Mouse (Mus musculus): ENCODE results near the gene Igfbpl1.

Gene Igfbpl1

DNA sequence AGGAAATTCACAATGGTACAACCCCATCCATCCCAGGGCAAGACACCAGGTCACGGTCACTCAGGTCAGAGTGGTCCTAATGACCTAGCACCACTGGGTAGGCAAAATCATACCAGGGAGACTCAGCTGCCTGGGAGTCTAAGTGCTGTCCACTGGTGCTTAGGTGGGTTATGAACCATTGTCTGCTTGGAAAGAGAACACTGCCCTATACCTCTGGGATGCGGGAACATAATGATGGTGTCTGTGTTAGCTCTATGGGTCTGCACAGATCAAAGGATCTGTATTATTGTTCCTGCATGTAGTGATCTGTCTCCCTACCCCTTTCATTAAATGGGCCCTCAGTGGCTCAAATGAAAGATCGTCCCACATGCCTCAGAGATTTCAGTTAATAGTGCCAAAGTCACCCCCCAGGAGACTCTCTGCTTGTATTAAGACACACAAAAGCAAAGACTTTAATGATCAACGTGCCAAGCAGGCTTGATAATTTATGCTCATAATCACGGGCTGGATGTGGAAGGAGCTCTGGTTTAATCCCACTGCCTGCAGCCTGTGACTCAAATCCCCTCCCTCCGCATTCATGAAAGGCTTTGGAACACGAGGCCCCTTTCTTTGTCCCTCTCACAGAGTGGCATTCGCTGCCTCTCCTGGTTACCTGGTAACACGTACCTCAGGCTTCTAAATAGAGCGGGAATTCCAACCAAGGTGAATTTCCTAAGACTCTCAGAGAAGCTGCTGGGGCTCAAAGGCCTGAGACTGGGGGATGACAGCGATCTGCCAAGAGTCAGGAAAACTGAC is 3.7 kb downstream of the Igfbpl1 start:
- no peak for DNase-seq (ENCODE audit: low spot score in 2 of 2)

DNA sequence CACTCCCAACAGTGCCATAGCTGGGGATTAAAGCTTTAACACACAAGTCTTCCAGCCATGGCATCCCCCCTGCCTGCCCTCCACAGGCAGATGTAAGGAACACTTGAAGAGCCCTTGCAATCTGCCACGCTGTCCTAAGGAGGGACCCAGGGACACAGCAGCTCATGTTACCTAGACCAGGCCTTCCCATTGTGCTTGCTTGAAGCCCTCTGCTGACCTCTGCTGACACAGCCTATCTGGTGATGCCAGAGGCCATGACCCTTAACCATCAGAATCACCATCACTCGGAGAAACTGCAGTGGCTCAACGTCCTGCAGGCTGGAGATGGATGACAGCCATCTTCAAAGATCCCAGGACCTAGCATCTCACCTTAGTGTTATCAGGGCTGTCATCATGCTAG is 4.7 kb downstream of the Igfbpl1 start:
- DNase-seq (ENCODE audit: low spot score in 2 of 2), result no peak

- peak in 1 of 2 experiments; percentile 26 for DNase-seq (ENCODE audit: low spot score in 2 of 2)
Measured at GRCm38 (mm10) chr4:45820074-45820830, 6.5 kb downstream of the Igfbpl1 start.

DNA sequence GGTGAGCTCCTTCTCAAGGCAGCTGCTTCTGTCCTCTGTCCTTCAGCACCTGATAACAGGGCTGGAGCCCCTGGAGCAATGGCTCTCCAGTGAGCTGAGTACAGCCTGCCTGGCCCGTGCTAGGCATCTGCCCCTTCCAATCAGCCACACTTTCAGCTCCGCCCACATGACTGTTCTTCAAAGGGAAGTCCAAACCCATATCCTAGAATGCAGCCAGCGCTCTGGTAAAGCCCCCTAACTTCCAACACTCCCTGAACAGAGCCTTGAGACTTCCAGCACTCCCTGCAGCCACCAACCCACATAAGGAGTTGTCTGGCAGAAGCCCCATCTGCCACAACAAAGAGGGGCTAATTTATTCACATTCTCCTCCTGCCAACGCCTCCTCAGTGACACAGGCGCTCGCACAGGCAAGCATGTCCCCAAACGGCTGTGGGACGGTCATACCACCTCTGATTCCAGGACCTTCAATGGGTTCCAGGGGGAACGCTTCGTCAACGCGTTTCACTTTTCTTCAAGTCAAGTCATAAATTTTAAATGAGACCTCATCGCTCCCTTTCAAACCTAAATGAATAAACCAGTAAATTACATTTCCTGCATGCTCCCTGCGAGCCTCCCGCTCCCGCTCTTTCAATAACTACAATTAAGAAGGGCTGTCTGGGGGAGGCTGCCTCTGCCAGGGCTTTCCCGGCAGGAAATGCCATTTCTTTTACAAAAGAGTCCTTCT is 7.4 kb downstream of the Igfbpl1 start:
- no peak for DNase-seq (ENCODE audit: low spot score in 2 of 2)

DNA sequence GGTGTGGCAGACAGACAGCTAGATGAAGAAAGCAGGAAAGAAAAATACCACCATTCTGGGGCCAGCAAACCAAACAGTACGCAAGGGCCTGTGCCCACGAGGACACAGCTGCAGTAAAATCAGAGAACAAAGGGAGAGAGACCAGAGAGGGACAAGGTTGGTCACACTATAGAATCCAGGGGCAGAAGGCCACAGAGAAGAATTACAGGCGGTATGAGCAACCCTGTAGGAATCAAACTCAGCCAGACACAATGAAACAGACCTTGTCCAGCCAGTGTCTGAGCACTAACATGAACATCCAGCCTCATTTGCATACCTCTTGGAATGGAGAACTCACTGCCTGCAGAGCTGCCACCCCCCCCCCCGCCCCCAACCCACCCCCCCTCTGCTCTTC is 7.9 kb downstream of the Igfbpl1 start:
- no peak for DNase-seq (ENCODE audit: low spot score in 2 of 2)

GRCm38 (mm10) chr4:45815542-45815941 is 11.2 kb downstream of the Igfbpl1 start:
- no peak for DNase-seq (ENCODE audit: low spot score in 2 of 2)

- DNase-seq (ENCODE audit: low spot score in 2 of 2), result no peak
Measured at GRCm38 (mm10) chr4:45811250-45811649, 15.5 kb downstream of the Igfbpl1 start.

- no peak for DNase-seq (ENCODE audit: low spot score in 2 of 2)
Measured at GRCm38 (mm10) chr4:45808034-45808433, 18.7 kb downstream of the Igfbpl1 start.

DNA sequence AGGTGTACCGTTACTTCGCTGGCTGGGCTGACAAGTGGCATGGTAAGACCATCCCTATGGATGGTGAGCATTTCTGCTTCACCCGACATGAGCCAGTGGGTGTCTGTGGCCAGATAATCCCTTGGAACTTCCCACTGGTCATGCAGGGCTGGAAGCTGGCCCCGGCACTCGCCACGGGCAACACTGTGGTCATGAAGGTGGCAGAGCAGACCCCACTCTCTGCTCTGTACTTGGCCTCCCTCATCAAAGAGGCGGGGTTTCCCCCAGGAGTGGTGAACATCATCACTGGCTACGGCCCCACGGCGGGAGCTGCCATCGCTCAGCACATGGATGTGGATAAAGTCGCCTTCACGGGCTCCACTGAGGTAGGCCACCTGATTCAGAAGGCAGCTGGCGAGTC is 23.8 kb downstream of the Igfbpl1 start:
- no peak for DNase-seq (ENCODE audit: low spot score in 2 of 2)

DNA sequence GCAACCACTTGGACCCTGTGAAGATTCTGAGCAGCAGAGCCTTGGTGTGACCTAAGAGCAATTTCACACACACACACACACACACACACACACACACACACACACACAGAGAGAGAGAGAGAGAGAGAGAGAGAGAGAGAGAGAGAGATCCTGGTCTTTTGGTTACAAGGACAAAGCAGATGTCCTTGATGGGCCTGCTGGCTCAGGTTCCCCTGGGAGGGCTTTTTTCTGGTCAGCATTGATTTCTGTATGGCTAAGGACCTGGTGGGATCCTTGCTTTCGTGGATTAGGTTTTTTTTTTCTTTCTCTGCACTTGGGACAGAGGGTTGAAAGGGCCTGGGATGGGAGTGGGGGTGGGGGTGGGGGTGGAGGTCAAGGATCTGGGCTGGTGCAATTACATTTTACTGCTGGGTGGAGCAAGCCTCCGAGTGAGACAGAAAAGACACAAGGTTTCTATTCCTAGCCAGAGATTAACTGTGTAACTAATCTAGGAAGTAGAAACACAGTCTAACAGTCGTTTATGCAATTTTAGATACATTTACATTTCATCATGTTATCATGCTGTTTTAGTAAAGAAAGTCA is 26.7 kb downstream of the Igfbpl1 start:
- no peak for DNase-seq (ENCODE audit: low spot score in 2 of 2)

DNA sequence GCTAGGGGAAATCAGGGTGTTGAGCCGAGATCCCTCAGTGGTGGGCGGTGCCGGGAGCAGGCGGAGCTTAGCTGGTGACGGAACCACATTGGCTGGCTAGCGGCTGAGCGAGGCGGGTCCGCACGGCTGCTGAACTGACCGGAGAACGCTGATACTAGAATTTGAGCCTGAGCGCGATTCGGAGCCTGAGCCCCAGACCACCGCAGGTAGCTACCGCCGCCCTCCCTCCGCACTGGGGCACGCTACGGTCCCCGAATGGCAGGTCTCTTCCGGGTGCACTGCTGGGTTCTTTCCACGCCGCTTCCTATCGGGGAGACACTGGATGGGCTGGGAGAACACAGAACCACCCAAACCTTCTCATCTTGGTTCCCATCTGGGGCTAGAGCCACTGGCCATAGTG is 27.8 kb downstream of the Igfbpl1 start, which contains the start of gene Aldh1b1:
Gene Aldh1b1 (plus strand): TSS at position 59 of the 400 bp plus-strand sequence.
- peak; percentile 50 to 67 for DNase-seq (ENCODE audit: low spot score in 2 of 2)

- DNase-seq (ENCODE audit: low spot score in 2 of 2), result no peak
Measured at GRCm38 (mm10) chr4:45796760-45797159, 30.0 kb downstream of the Igfbpl1 start.

DNA sequence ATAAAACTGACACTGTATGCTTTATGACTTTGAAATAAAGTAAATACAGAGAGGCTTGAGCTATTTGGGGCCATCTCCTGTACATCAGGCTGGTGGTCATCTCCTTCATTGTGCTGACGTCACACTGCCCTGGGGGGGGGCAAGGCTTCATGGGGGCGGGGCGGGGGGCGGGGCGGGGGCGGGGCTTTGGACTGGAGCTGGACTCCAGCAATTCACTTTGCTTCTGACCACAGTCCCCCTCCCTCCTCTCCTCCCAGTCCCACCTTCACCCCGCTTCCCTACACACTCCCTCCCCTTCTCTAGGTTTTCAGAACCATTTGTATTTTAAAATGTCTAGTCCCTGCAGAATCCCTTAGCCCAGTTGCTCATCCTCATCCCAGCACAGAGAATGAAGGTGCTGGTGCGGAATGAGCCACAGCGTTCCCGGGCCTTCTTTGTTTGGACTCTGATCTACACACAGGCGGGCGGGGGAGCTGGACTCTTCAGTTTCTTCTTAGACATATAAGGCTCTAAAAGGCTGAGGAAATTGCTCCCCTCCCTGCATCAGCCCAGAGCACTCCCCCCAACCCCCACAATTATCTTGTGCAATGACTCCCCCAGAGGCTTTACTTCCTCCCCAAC is 31.4 kb downstream of the Igfbpl1 start:
- DNase-seq (ENCODE audit: low spot score in 2 of 2), result no peak

DNA sequence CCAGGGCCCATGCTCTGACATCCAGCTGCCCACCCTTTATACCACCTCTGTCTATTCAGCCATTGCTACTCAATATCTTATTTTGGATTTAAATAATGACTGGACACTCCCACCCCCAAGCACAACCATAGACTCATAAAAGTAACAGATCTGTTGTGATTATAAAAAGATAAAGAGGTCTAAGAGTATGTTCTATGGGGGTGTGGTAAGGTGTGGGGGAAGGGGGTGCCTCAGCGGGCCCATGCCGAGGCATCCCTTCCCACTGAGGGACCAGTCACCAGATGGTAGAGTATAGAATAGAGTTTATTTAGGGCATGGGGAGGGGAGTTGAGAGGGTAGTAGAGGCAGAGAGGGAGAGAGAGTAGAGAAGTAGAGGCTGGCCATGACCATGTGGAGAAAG is 36.7 kb downstream of the Igfbpl1 start:
- no peak for DNase-seq (ENCODE audit: low spot score in 2 of 2)

- DNase-seq (ENCODE audit: low spot score in 2 of 2), result no peak
Measured at GRCm38 (mm10) chr4:45789263-45789958, 37.3 kb downstream of the Igfbpl1 start.

DNA sequence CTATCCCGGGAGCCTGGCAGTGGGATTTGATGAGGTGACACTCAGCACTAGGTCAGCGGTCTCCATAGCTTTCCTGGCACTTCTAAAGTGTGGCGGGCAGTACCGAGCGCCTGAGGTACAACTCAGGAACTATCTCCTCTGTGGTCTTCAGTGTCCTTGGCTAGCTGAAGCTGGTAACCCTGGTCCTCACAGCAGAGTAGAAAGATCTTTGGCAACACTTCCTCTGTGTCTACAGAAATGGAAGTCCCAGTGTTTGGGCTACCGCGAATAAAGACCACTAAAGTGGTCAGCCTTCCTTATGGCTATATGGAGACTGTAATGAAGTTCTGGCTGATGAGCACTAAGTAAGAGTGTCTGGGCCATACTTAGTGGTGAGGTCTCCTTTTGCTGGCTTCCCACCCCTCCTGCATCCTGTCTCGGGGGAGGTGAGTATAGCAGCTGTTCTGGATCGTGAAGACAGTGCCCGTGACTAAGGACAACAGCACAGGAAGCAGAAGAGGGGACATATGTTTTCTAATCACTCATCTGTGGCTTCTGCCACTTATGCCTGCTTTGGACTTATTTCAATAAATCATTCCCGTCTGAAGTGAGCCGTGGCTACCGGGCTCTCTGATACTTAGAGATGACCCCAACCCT is 38.2 kb downstream of the Igfbpl1 start:
- DNase-seq (ENCODE audit: low spot score in 2 of 2), result no peak

- DNase-seq (ENCODE audit: low spot score in 2 of 2), result no peak
Measured at GRCm38 (mm10) chr4:45786674-45787073, 40.0 kb downstream of the Igfbpl1 start.

DNA sequence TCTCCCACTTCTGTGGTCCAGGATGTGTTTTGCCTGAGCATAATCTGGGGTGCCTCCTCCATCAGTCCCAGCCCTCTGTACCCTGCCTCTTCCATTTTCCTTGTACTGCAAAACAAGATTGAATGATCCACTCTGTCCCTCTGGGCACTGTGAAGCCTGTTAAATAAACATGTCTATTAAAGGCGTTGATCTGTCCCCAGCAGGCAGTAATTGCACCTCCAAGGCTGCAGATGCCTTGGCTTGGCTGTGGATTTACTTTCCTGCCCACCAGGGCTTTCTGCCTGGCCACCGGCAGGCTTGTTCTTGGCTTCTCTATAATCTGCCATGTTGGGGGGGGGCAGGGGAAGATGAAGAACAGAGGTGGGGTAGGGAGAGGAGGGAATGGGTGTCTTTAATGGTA is 40.8 kb downstream of the Igfbpl1 start:
- no peak for DNase-seq (ENCODE audit: low spot score in 2 of 2)

- DNase-seq (ENCODE audit: low spot score in 2 of 2), result no peak
Measured at GRCm38 (mm10) chr4:45783671-45784070, 43.1 kb downstream of the Igfbpl1 start.

DNA sequence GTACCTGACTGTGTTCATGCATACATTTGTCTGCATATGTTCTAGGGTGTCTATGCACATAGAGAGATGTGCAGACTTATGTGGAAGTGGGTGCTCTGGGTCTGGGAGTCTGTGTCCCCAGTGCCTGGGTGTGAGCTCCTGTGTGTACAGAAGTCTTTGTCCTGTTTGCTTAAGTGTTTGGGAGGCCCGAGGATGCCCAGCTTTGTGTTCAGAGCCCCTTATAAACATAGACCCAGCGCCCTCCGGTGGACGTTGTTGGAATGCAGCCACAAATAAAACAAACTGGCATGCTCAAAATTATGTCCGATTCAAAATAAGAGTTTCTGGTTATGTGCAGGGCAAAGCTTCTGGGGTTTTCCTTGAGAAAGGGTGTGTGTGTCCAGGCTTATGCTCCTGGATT is 55.1 kb downstream of the Igfbpl1 start:
- DNase-seq (ENCODE audit: low spot score in 2 of 2), result peak in 1 of 2 experiments; percentile 19

Measured in urinary bladder, adult 18-20 months (tissue).